Mouse (Mus musculus) forebrain, embryonic 12.5 days (tissue): ENCODE results near the gene Atp10b. TPM values are rescaled to one million over a fixed set of nuclear protein-coding genes. Genes with fewer than 3 reads are reported as not detected.

Source experiments
- ATAC-seq: fragments of 200-750 bp; cut with Nextera tagmentation; 2 replicates; pipeline ENCODE4 v1.8.0; 2017; ENCODE audit warnings: moderate TSS enrichment; ENCODE audit not compliant: low FRiP score
- H3K27ac ChIP-seq: fragments of 300-500 bp; sonication (generic); 2 replicates; pipeline ENCODE4 v1.5.1; 2016; ENCODE audit warnings: mild to moderate bottlenecking
- H3K27me3 ChIP-seq: fragments of 300-500 bp; sonication (generic); 2 replicates; pipeline ENCODE4 v1.6.1; 2016; ENCODE audit warnings: mild to moderate bottlenecking
- H3K36me3 ChIP-seq: fragments of 300-500 bp; sonication (generic); replicated peaks from 2 replicates; pipeline ENCODE4 v1.6.1; 2016; ENCODE audit warnings: mild to moderate bottlenecking
- H3K4me1 ChIP-seq: fragments of 300-500 bp; sonication (generic); 2 replicates; pipeline ENCODE4 v1.6.1; 2016
- H3K4me2 ChIP-seq: fragments of 300-500 bp; sonication (generic); 2 replicates; pipeline ENCODE4 v1.6.1; 2016; ENCODE audit warnings: mild to moderate bottlenecking, moderate library complexity
- H3K4me3 ChIP-seq: fragments of 300-500 bp; sonication (generic); replicated peaks from 2 replicates; pipeline ENCODE4 v1.5.1; 2016; ENCODE audit warnings: mild to moderate bottlenecking
- H3K9ac ChIP-seq: fragments of 300-500 bp; sonication (generic); 2 replicates; pipeline ENCODE4 v1.6.1; 2016; ENCODE audit warnings: mild to moderate bottlenecking
- H3K9me3 ChIP-seq: fragments of 300-500 bp; sonication (generic); 2 replicates; pipeline ENCODE4 v1.6.1; 2016
- WGBS: fragments of 180-500 bp; shearing (Covaris S2); methylation state at CpG from one replicate; pipeline ENCODE4 v1.1.7; 2016; 5-methylcytosine and 5-hydroxymethylcytosine counted together
- polyA plus RNA-seq: library from polyadenylated mRNA; unstranded; fragments of >200 nt; fragmentation: Nextera tagmentation; extraction: Ambion mirVana; gene quantifications from 2 replicates; pipeline ENCODE4 v1.2.1, GENCODE M21; 2016

Atp10b gene
- polyA plus RNA-seq, 1 experiment from 2014 or later, result 0.10 TPM

- no peak for ATAC-seq
These were observed 63.5 kb downstream of the Atp10b start for GRCm38 (mm10) chr11:43213134-43213533.

GRCm38 (mm10) chr11:43213740-43214139 lies 64.1 kb downstream of the Atp10b start:
- no peaks in the 10 kb centered on the region for H3K36me3 ChIP-seq
- no peaks in the 10 kb centered on the region for H3K27me3 ChIP-seq
- H3K9ac ChIP-seq, result no peak overlapping the region
- H3K9me3 ChIP-seq, result no peaks in the 10 kb centered on the region
- no peak for ATAC-seq
- no peak overlapping the region for H3K4me3 ChIP-seq
- no peak overlapping the region for H3K4me2 ChIP-seq
- 0 out of 2 replicates have a peak, but pooled peaks cover 5% of the 10 kb centered on the region for H3K4me1 ChIP-seq
- WGBS, result 78% methylated on average over 1 of the region's 1 CpGs
- no peak overlapping the region for H3K27ac ChIP-seq

More at GRCm38 (mm10) chr11:43213134-43213533, 63.5 kb downstream of the Atp10b start:
- 13% methylated on average over 1 of the region's 1 CpGs for WGBS
- Histone ChIP-seq H3K4me1 (0 out of 2 replicates have a peak, but pooled peaks cover 5% of the 10 kb centered on the region), H3K4me2 (no peak overlapping the region), H3K27ac (no peak overlapping the region), H3K27me3 (no peaks in the 10 kb centered on the region; the same call in 1 of the 2 replicates), H3K9me3 (no peaks in the 10 kb centered on the region), H3K36me3 (no peaks in the 10 kb centered on the region), H3K4me3 (no peak overlapping the region), H3K9ac (no peak overlapping the region)

GRCm38 (mm10) chr11:43217021-43217420 lies 67.3 kb downstream of the Atp10b start:
- Histone ChIP-seq H3K4me2 (no peak overlapping the region), H3K9ac (no peak overlapping the region), H3K4me3 (no peak overlapping the region), H3K9me3 (no peaks in the 10 kb centered on the region), H3K4me1 (0 out of 2 replicates have a peak, but pooled peaks cover 5% of the 10 kb centered on the region), H3K36me3 (no peaks in the 10 kb centered on the region), H3K27ac (no peak overlapping the region), H3K27me3 (no peaks in the 10 kb centered on the region)
- 41% methylated on average over 4 of the region's 4 CpGs for WGBS
- ATAC-seq, result peak; percentile 74; the same call in 1 of the 2 replicates

- Histone ChIP-seq H3K4me3 (no peak overlapping the region), H3K4me1 (no peaks in the 10 kb centered on the region), H3K27me3 (no peaks in the 10 kb centered on the region), H3K9ac (no peak overlapping the region), H3K27ac (no peak overlapping the region), H3K9me3 (no peaks in the 10 kb centered on the region), H3K36me3 (no peaks in the 10 kb centered on the region), H3K4me2 (no peak overlapping the region)
- ATAC-seq, result no peak
- WGBS, result 89% methylated on average over 6 of the region's 6 CpGs
These were observed 80.6 kb downstream of the Atp10b start for GRCm38 (mm10) chr11:43230231-43230630.

GRCm38 (mm10) chr11:43232073-43232472 lies 82.4 kb downstream of the Atp10b start:
- H3K27me3 ChIP-seq, result no peaks in the 10 kb centered on the region
- no peak overlapping the region for H3K27ac ChIP-seq
- no peaks in the 10 kb centered on the region for H3K9me3 ChIP-seq
- WGBS, result 62% methylated on average over 7 of the region's 7 CpGs
- H3K4me2 ChIP-seq, result no peak overlapping the region
- H3K9ac ChIP-seq, result no peak overlapping the region
- ATAC-seq, result 0 out of 2 replicates have a peak, but pooled peaks have one; percentile 33
- no peaks in the 10 kb centered on the region for H3K36me3 ChIP-seq
- no peak overlapping the region for H3K4me3 ChIP-seq
- peaks cover 6% of the 10 kb centered on the region; the same call in 1 of the 2 replicates for H3K4me1 ChIP-seq

- no peak overlapping the region for H3K4me3 ChIP-seq
- no peak overlapping the region for H3K27ac ChIP-seq
- no peak overlapping the region for H3K4me2 ChIP-seq
- peaks cover 6% of the 10 kb centered on the region; the same call in 1 of the 2 replicates for H3K4me1 ChIP-seq
- no peak overlapping the region for H3K9ac ChIP-seq
- WGBS, result 67% methylated on average over 8 of the region's 8 CpGs
- H3K9me3 ChIP-seq, result no peaks in the 10 kb centered on the region
- no peak for ATAC-seq
- no peaks in the 10 kb centered on the region for H3K27me3 ChIP-seq
- no peaks in the 10 kb centered on the region for H3K36me3 ChIP-seq
These were observed 86.8 kb downstream of the Atp10b start for GRCm38 (mm10) chr11:43236360-43237039.

GRCm38 (mm10) chr11:43239804-43240203 lies 90.1 kb downstream of the Atp10b start:
- H3K4me1 ChIP-seq, result peaks cover 6% of the 10 kb centered on the region; the same call in 1 of the 2 replicates
- no peak overlapping the region for H3K9ac ChIP-seq
- WGBS, result 93% methylated on average over 8 of the region's 8 CpGs
- no peak for ATAC-seq
- H3K4me2 ChIP-seq, result no peak overlapping the region
- no peak overlapping the region for H3K27ac ChIP-seq
- no peak overlapping the region for H3K4me3 ChIP-seq
- no peaks in the 10 kb centered on the region for H3K9me3 ChIP-seq
- H3K36me3 ChIP-seq, result no peaks in the 10 kb centered on the region
- no peaks in the 10 kb centered on the region for H3K27me3 ChIP-seq

- Histone ChIP-seq H3K27ac (no peak overlapping the region), H3K9ac (no peak overlapping the region), H3K4me1 (no peaks in the 10 kb centered on the region), H3K4me3 (no peak overlapping the region), H3K9me3 (no peaks in the 10 kb centered on the region), H3K4me2 (no peak overlapping the region), H3K27me3 (no peaks in the 10 kb centered on the region), H3K36me3 (no peaks in the 10 kb centered on the region)
- WGBS, result 50% methylated on average over 6 of the region's 6 CpGs
- no peak for ATAC-seq
These were observed 103.4 kb downstream of the Atp10b start for GRCm38 (mm10) chr11:43253034-43253433.

- no peak overlapping the region for H3K27ac ChIP-seq
- ATAC-seq, result no peak
- H3K9me3 ChIP-seq, result no peaks in the 10 kb centered on the region
- no peak overlapping the region for H3K4me2 ChIP-seq
- no peaks in the 10 kb centered on the region for H3K36me3 ChIP-seq
- no peaks in the 10 kb centered on the region for H3K27me3 ChIP-seq
- WGBS, result 88% methylated on average over 4 of the region's 4 CpGs
- H3K4me3 ChIP-seq, result no peak overlapping the region
- H3K4me1 ChIP-seq, result no peaks in the 10 kb centered on the region
- no peak overlapping the region for H3K9ac ChIP-seq
These were observed 105.6 kb downstream of the Atp10b start for GRCm38 (mm10) chr11:43255262-43255661.

GRCm38 (mm10) chr11:43257291-43257690 lies 107.6 kb downstream of the Atp10b start:
- Histone ChIP-seq H3K4me3 (no peak overlapping the region), H3K27me3 (no peaks in the 10 kb centered on the region), H3K9me3 (no peaks in the 10 kb centered on the region), H3K9ac (no peak overlapping the region), H3K27ac (no peak overlapping the region), H3K4me1 (no peaks in the 10 kb centered on the region), H3K4me2 (no peak overlapping the region), H3K36me3 (no peaks in the 10 kb centered on the region)
- 75% methylated on average over 3 of the region's 3 CpGs for WGBS
- no peak for ATAC-seq

GRCm38 (mm10) chr11:43257781-43258180 lies 108.1 kb downstream of the Atp10b start:
- WGBS, result 90% methylated on average over 7 of the region's 7 CpGs
- Histone ChIP-seq H3K4me1 (no peaks in the 10 kb centered on the region), H3K4me2 (no peak overlapping the region), H3K27ac (no peak overlapping the region), H3K36me3 (no peaks in the 10 kb centered on the region), H3K9ac (no peak overlapping the region), H3K27me3 (no peaks in the 10 kb centered on the region), H3K9me3 (no peaks in the 10 kb centered on the region), H3K4me3 (no peak overlapping the region)
- no peak for ATAC-seq

- no peaks in the 10 kb centered on the region for H3K27me3 ChIP-seq
- no peak overlapping the region for H3K4me2 ChIP-seq
- no peaks in the 10 kb centered on the region for H3K36me3 ChIP-seq
- H3K4me3 ChIP-seq, result no peak overlapping the region
- no peaks in the 10 kb centered on the region for H3K4me1 ChIP-seq
- no peak overlapping the region for H3K9ac ChIP-seq
- peak; percentile 67; the same call in 1 of the 2 replicates for ATAC-seq
- WGBS, result 51% methylated on average over 3 of the region's 3 CpGs
- no peaks in the 10 kb centered on the region for H3K9me3 ChIP-seq
- H3K27ac ChIP-seq, result no peak overlapping the region
These were observed 114.0 kb downstream of the Atp10b start for GRCm38 (mm10) chr11:43263548-43264218.
